Mouse (Mus musculus) MEL (cell line): ENCODE measurements around the gene Creb5. TPM values are rescaled to one million over a fixed set of nuclear protein-coding genes. Genes with fewer than 3 reads are reported as not detected.

Source experiments
- DNase-seq: peaks from one replicate; pipeline ENCODE4 v3.0.0; 2011; ENCODE audit warnings: low read depth, low spot score
- H3K27ac ChIP-seq: 2 replicates; pipeline ENCODE4 v1.5.1; 2012; ENCODE audit warnings: low read depth, mild to moderate bottlenecking, control low read depth, low read length, moderate library complexity; ENCODE audit not compliant: control insufficient read depth
- H3K27me3 ChIP-seq, 2 experiments: fragments of 150-350 bp in 1 of 2; sonication (generic) in 1 of 2; 2 replicates each; pipeline ENCODE4 v1.6.1; 2012; ENCODE audit warnings: low read length in 2 of 2, mild to moderate bottlenecking in 2 of 2, improper control_type of control experiment in 1 of 2, moderate library complexity in 1 of 2; ENCODE audit not compliant: insufficient read depth in 2 of 2, control insufficient read depth in 1 of 2
- H3K36me3 ChIP-seq, 2 experiments: 2 replicates each; pipeline ENCODE4 v1.6.1; 2012 to 2014; ENCODE audit warnings: low read length in 2 of 2, improper control_type of control experiment in 1 of 2, inconsistent platforms in 1 of 2, mild to moderate bottlenecking in 1 of 2; ENCODE audit not compliant: insufficient read depth in 2 of 2, control insufficient read depth in 1 of 2
- H3K4me1 ChIP-seq, 2 experiments: fragments of 150-350 bp in 1 of 2; sonication (generic) in 1 of 2; 2 replicates each; pipeline ENCODE4 v1.6.1; 2012; ENCODE audit warnings: low read length in 2 of 2, improper control_type of control experiment in 1 of 2, mild to moderate bottlenecking in 1 of 2; ENCODE audit not compliant: insufficient read depth in 2 of 2, control insufficient read depth in 1 of 2
- H3K4me3 ChIP-seq, 2 experiments: fragments of 150-350 bp in 1 of 2; sonication (generic) in 1 of 2; 2 replicates each; pipeline ENCODE4 v1.5.1; 2012; ENCODE audit warnings: low read depth in 2 of 2, low read length in 2 of 2, mild to moderate bottlenecking in 2 of 2, moderate library complexity in 2 of 2, control low read depth in 1 of 2, improper control_type of control experiment in 1 of 2; ENCODE audit not compliant: control insufficient read depth in 1 of 2, insufficient read depth in 1 of 2
- H3K79me2 ChIP-seq: 2 replicates; pipeline ENCODE4 v1.6.1; 2012; ENCODE audit warnings: mild to moderate bottlenecking, low read length, moderate library complexity; ENCODE audit not compliant: control insufficient read depth, poor library complexity, insufficient read depth
- H3K9ac ChIP-seq: 2 replicates; pipeline ENCODE4 v1.6.1; 2012; ENCODE audit warnings: low read depth, mild to moderate bottlenecking, control low read depth, low read length, moderate library complexity; ENCODE audit not compliant: control insufficient read depth, poor library complexity, severe bottlenecking
- H3K9me3 ChIP-seq: fragments of 150-350 bp; sonication (generic); replicated peaks from 2 replicates; pipeline ENCODE4 v1.6.1; 2012; ENCODE audit warnings: mild to moderate bottlenecking, low read length, improper control_type of control experiment, moderate library complexity; ENCODE audit not compliant: insufficient read depth
- BHLHE40 ChIP-seq: IDR thresholded peaks from 2 replicates; pipeline ENCODE4 v1.6.1; 2012; ENCODE audit warnings: low read depth, mild to moderate bottlenecking, inconsistent platforms, low read length, improper control_type of control experiment, borderline replicate concordance
- CHD1 ChIP-seq: IDR thresholded peaks from 2 replicates; pipeline ENCODE4 v1.6.1; 2012; ENCODE audit warnings: low read depth, mild to moderate bottlenecking, inconsistent platforms, low read length, improper control_type of control experiment
- CHD2 ChIP-seq: IDR thresholded peaks from 2 replicates; pipeline ENCODE4 v1.6.1; 2011; ENCODE audit warnings: low read length, improper control_type of control experiment
- E2F4 ChIP-seq: IDR thresholded peaks from 2 replicates; pipeline ENCODE4 v1.6.1; 2011; ENCODE audit warnings: low read depth, low read length, improper control_type of control experiment, borderline replicate concordance
- ELF1 ChIP-seq: IDR thresholded peaks from 2 replicates; pipeline ENCODE4 v1.6.1; 2014; ENCODE audit warnings: low read depth, mild to moderate bottlenecking, inconsistent platforms, low read length, improper control_type of control experiment, moderate library complexity
- EP300 ChIP-seq, 2 experiments: IDR thresholded peaks; 2 replicates each; pipeline ENCODE4 v1.6.1; 2011; ENCODE audit warnings: improper control_type of control experiment in 2 of 2, low read length in 2 of 2, low read depth in 1 of 2, mild to moderate bottlenecking in 1 of 2
- GABPA ChIP-seq: IDR thresholded peaks from 2 replicates; pipeline ENCODE4 v1.6.1; 2012; ENCODE audit warnings: low read depth, mild to moderate bottlenecking, inconsistent platforms, low read length, improper control_type of control experiment, moderate library complexity
- HCFC1 ChIP-seq: IDR thresholded peaks from 2 replicates; pipeline ENCODE4 v1.6.1; 2012; ENCODE audit warnings: low read depth, mild to moderate bottlenecking, inconsistent platforms, low read length, improper control_type of control experiment, moderate library complexity
- KAT2A ChIP-seq: conservative IDR thresholded peaks from 2 replicates; pipeline ENCODE4 v1.6.1; 2012; ENCODE audit warnings: low read depth, low read length, improper control_type of control experiment, inconsistent platforms
- MAFK ChIP-seq: IDR thresholded peaks from 2 replicates; pipeline ENCODE4 v1.6.1; 2011; ENCODE audit warnings: low read depth, mild to moderate bottlenecking, low read length, improper control_type of control experiment, borderline replicate concordance
- MYB ChIP-seq: IDR thresholded peaks from 2 replicates; pipeline ENCODE4 v1.6.1; 2011; ENCODE audit warnings: mild to moderate bottlenecking, low read depth, low read length, improper control_type of control experiment
- MYC ChIP-seq: IDR thresholded peaks from 2 replicates; pipeline ENCODE4 v1.6.1; 2011; ENCODE audit warnings: low read depth, mild to moderate bottlenecking, low read length, improper control_type of control experiment, moderate library complexity
- POLR2AphosphoS5 ChIP-seq: IDR thresholded peaks from 2 replicates; pipeline ENCODE4 v1.6.1; 2012; ENCODE audit warnings: low read depth, borderline replicate concordance, mild to moderate bottlenecking, inconsistent platforms, low read length, moderate library complexity, mixed read lengths
- SIN3A ChIP-seq: IDR thresholded peaks from 2 replicates; pipeline ENCODE4 v1.6.1; 2012; ENCODE audit warnings: low read length, improper control_type of control experiment, inconsistent platforms
- SMC3 ChIP-seq: IDR thresholded peaks from 2 replicates; pipeline ENCODE4 v1.6.1; 2011; ENCODE audit warnings: low read depth, low read length, improper control_type of control experiment
- TAL1 ChIP-seq: IDR thresholded peaks from 2 replicates; pipeline ENCODE4 v1.6.1; 2012; ENCODE audit warnings: mild to moderate bottlenecking, inconsistent platforms, low read length, moderate library complexity, mixed read lengths
- TBP ChIP-seq: IDR thresholded peaks from 2 replicates; pipeline ENCODE4 v1.8.0; 2011; ENCODE audit warnings: low read depth, low read length, improper control_type of control experiment
- UBTF ChIP-seq: IDR thresholded peaks from 2 replicates; pipeline ENCODE4 v1.6.1; 2012; ENCODE audit warnings: low read depth, mild to moderate bottlenecking, inconsistent platforms, low read length, improper control_type of control experiment, moderate library complexity, borderline replicate concordance; ENCODE audit not compliant: insufficient read depth
- ZMIZ1 ChIP-seq: IDR thresholded peaks from 2 replicates; pipeline ENCODE4 v1.6.1; 2012; ENCODE audit warnings: low read depth, mild to moderate bottlenecking, inconsistent platforms, low read length, improper control_type of control experiment, moderate library complexity
- ZNF384 ChIP-seq: IDR thresholded peaks from 2 replicates; pipeline ENCODE4 v1.6.1; 2012; ENCODE audit warnings: low read depth, mild to moderate bottlenecking, inconsistent platforms, low read length, improper control_type of control experiment
- polyA plus RNA-seq, 2 experiments: library from polyadenylated mRNA; stranded (reverse) in 1 of 2; unstranded in 1 of 2; fragments of >175 nt in 1 of 2; fragments of >200 nt in 1 of 2; gene quantifications; 2 replicates each; pipeline versions ENCODE4 v1.2.1 to v1.2.4; 2012; ENCODE audit warnings: low replicate concordance in 2 of 2, low read depth in 1 of 2; ENCODE audit not compliant: insufficient read length in 2 of 2, insufficient read depth in 1 of 2, missing spikeins in 1 of 2
- total RNA-seq: library from RNA; depleted of rRNA; stranded (reverse); fragments of 300-350 nt; gene quantifications from 2 replicates; pipeline ENCODE4 v1.2.3, GENCODE M21; 2012

Gene Creb5
- total and polyA plus RNA-seq, 3 experiments, result not detected

- H3K9me3 ChIP-seq, result no peaks in the 10 kb centered on the region
- no peak overlapping the region for H3K9ac ChIP-seq
- DNase-seq, result no peak
- H3K79me2 ChIP-seq, result no peaks in the 10 kb centered on the region
- H3K27me3 ChIP-seq, result no peaks in the 10 kb centered on the region
- no peak for TF ChIP-seq UBTF
- no peak for TF ChIP-seq CHD1
- TF ChIP-seq MYB, result no peak
- no peak for TF ChIP-seq CHD2
- TF ChIP-seq ZNF384, result no peak
- no peak for TF ChIP-seq KAT2A
- TF ChIP-seq EP300 (IDR thresholded peaks at IDR 0.05; ENCODE audit: low read depth in 1 of 2, low read length in 2 of 2), result no peak
- TF ChIP-seq TAL1, result no peak
- TF ChIP-seq SMC3, result no peak
- TF ChIP-seq MYC, result no peak
- no peak for TF ChIP-seq ELF1
- H3K4me1 ChIP-seq, result no peaks in the 10 kb centered on the region
- H3K27ac ChIP-seq, result no peak overlapping the region
- H3K4me3 ChIP-seq, result no peak overlapping the region
- H3K36me3 ChIP-seq, result no peaks in the 10 kb centered on the region
Observed at GRCm38 (mm10) chr6:53271636-53272035, 15.4 kb upstream of the Creb5 start.

DNA sequence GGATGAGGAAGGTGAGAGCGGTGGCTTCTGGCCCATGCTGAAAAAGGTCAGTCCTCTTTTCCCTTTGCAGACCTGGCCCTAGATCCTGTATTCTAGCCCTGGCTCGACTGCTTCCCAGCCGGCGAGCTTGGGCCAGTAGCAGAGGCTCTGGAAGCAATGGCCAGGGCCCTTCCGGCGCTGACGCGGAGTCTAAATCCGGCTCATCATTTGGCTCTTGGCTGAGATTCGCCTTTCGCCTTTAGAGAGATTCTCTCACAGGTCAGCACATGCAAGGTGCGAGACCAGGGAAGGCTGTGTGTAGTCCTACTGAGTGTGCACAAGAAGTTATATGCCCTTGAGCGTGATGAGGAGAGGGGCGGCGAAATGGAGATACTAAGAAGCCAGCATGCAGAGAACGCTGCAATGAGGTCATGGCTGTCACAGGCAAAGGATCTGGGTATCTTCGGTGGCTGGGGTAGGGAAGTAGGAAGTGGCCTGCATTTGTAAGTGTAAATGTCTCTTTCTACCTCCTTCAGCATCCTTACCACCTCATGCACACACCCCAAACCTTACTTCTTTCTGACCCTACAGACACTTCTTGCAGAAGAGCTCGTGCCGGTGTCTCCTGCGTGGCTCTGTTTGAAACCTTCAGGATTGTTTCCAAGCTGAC lies 557 bp upstream of the Creb5 start:
- Histone ChIP-seq H3K4me3 (no peak overlapping the region), H3K79me2 (no peaks in the 10 kb centered on the region), H3K9me3 (no peaks in the 10 kb centered on the region), H3K36me3 (no peaks in the 10 kb centered on the region), H3K9ac (no peak overlapping the region), H3K27ac (no peak overlapping the region), H3K27me3 (no peaks in the 10 kb centered on the region), H3K4me1 (no peaks in the 10 kb centered on the region)
- TF ChIP-seq ZMIZ1 (no peak), SIN3A (no peak), BHLHE40 (no peak), POLR2AphosphoS5 (no peak), E2F4 (no peak), EP300 (IDR thresholded peaks at IDR 0.05; ENCODE audit: low read depth in 1 of 2, low read length in 2 of 2) (no peak), MAFK (no peak), HCFC1 (no peak), CHD2 (no peak), TBP (no peak), MYB (no peak), GABPA (no peak)
- no peak for DNase-seq
